Mouse (Mus musculus) gastrocnemius, postnatal 36 days (tissue): ENCODE results near the gene Ankub1. TPM values are rescaled to one million over a fixed set of nuclear protein-coding genes. Genes with fewer than 3 reads are reported as not detected.

Experiments used
- DNase-seq, 2 experiments: peaks; one replicate each; pipeline ENCODE4 v3.0.0; 2022
- intact Hi-C: fragments of 180-260 bp; cut with DNase I; formaldehyde crosslinking; loops from one replicate; pipeline ENCODE4 v1.15.1; 2025
- long read RNA-seq, 2 experiments: library from polyadenylated mRNA; stranded (forward); transcript quantifications; one replicate each; pipeline ENCODE4 v2.0.0; 2021
- total RNA-seq, 2 experiments: library from RNA; stranded (reverse); gene quantifications; 2 replicates each; pipeline ENCODE4 v1.2.3; 2021

Ankub1 gene
- total RNA-seq, result not detected
- long read RNA-seq, experiment 1, result 0 reads
- long read RNA-seq, experiment 2, partial matches to known transcripts, result 0 of 1 reads
- long read RNA-seq, experiment 2, other reads (novel, unspliced or antisense), result 1 of 1 reads

GRCm38 (mm10) chr3:57692719-57693118 lies at the start of gene Ankub1:
TSS of gene Ankub1 (minus strand) at chr3:57692799.
- DNase-seq, result no peak
- intact Hi-C loops, result no loop called here

DNA sequence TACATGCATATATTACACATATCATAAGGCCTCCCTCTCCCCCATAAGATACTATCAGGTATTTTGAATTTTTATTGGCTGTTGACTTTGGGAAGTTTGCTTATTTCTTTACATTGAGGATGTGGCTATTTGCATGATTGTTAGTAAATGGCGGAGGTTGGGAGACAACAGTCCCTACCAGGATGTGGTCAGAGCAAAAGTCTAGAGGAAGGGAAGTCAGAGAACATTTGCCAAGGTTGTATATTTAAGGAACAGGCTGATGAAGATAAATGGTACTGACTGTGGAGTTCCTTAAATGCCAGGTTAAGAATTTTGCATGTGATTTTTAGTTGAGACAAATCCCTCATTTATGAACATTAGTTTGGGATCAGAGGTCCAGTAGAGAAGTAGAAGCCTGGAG lies 47.2 kb upstream of the Ankub1 start:
- DNase-seq, result no peak
- intact Hi-C loops, result no loop called here

GRCm38 (mm10) chr3:57736419-57737095 lies 44.0 kb upstream of the Ankub1 start:
- no peak for DNase-seq
- intact Hi-C loops, result no loop called here

DNA sequence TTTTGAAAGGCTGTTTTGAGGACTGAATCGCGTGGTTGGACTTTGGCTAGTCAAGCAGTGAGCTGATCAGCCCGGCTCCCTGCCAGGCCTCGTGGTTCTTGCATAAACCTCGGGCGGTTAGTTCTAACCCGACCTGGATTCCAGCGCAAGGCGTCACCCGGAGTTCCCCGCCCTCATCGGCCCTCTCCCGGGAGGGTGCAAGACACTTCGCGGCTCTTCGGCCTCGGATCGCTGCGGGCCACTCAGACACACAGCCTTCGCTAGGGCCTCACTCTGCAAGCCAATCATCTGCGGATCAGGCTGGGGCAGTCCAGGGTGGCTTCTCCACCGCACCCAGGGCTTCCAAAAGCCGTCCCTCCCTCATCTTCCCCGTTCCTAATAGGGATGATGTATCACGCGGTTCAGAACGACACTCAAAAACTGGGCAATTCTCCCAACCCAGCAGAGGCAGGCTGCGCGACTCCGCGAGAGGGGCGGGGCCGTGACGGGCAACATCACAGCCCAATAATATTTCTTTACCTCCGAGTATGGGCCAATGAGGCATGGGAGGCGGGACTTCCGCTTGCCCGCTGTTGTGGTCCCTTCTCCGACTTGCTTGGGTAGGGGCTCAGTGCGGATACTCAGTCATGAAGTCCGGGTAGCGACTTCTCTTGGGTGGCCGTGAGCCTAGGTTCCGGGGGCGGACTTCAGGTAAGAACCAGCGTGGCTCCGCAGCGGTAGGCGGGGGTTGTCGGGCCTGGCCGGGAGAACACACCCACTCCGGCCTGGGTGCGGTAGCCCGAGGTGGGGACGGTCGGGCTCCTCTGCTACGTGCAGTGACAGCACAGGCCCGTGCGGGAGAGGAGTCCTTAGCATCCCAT lies 43.1 kb upstream of the Ankub1 start, which contains the start of gene Rnf13:
Gene Rnf13, plus strand, starts transcription at position 552 of the 860 bp plus-strand sequence.
- intact Hi-C loops, result no loop called here
- DNase-seq, result peak; percentile 95 to 97

GRCm38 (mm10) chr3:57732206-57732915 lies 39.8 kb upstream of the Ankub1 start:
- intact Hi-C loops, result loop anchor here (5.0 kb wide), 1 partner anchor 65 kb away; no protein-coding TSS in a partner anchor
- DNase-seq, result no peak

DNA sequence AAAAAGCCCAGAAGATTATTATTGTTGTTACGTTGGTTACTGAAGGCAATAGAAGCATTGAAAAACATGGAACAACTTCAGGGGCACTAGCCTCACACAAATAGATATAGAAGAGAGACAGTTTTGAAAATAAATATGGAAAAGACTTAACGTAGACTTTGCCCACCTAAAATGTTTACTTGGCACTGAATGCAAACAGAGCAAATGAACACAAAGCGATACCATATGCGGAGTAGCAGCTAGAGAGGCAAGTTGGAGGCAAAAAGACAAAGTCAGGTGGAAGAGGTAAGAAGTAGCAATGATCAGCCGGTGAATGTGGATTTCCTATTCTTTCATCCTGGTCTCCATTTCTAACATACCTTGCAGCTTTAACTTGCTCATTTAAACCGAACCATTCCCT lies 21.6 kb upstream of the Ankub1 start:
- intact Hi-C loops, result no loop called here
- no peak for DNase-seq

GRCm38 (mm10) chr3:57696779-57697178 lies 4.2 kb upstream of the Ankub1 start:
- intact Hi-C loops, result no loop called here
- DNase-seq, result no peak

DNA sequence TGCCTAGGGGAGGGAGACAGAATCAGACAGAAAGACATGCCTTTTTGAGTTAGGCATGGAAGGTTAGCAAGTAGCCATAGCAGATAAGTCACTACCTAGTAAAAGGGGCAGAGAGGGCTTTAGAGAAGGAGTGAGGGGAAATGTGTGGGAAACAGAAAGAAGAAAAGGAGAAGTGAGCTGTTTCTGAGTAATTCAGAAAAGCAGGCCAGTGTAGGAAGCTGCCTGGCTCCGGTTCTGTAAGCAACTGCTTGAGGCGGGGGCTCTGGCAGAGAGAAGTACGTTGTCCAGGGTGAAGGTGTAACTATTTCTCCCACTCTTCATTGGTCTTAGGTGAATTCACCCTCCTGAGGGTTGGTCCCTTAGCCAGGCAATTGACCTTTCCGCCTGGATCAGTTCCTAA lies 3.6 kb upstream of the Ankub1 start:
- DNase-seq, result no peak
- intact Hi-C loops, result no loop called here

DNA sequence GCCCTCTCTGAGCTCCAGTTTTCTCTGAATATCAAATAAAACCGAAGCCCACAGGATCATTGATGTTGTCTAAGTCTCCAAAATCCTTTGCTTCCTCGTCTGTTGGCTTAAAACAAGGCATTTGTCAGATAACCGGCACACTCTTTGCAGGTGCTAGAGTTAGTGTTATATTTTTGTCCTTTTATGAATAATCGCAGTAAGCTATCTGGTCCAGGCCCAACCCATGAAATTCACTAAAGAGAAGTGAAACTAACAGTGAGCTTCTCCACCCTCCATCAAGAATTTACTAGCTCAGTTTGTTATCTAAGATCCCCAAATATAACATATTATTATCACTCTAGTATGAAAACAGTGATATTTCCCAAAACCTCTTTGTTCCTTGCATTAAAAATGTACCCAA lies 827 bp downstream of the Ankub1 start:
- intact Hi-C loops, result no loop called here
- no peak for DNase-seq

GRCm38 (mm10) chr3:57677786-57678185 lies 14.8 kb downstream of the Ankub1 start:
- intact Hi-C loops, result no loop called here
- no peak for DNase-seq

DNA sequence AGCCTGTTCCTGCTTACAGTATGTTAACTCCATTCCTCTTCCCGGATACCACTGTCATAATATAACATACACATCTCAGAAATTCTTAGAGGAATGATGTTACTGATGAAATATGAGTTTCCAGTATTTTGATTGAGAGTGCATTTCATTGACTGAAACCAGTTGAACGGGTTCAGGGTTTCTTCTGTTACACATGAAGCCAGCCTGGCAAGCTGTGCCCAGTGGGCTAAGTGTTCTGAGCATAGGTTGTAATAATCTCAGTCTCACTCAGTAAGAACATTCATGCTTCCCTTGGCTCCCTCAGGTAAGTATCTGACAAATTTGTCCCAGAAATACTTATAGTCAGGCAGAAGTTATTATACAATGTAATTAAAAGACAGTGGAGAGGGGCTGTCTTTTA lies 18.5 kb downstream of the Ankub1 start:
- intact Hi-C loops, result no loop called here
- DNase-seq, result no peak

GRCm38 (mm10) chr3:57673586-57673985 lies 19.0 kb downstream of the Ankub1 start:
- no peak for DNase-seq
- intact Hi-C loops, result no loop called here

- DNase-seq, result peak in 1 of 2 experiments; percentile 41
- intact Hi-C loops, result loop anchor here (2.0 to 5.0 kb wide), 2 partner anchors 65 to 456 kb away; no protein-coding TSS in a partner anchor
Measured at GRCm38 (mm10) chr3:57667054-57667723, 25.4 kb downstream of the Ankub1 start.

DNA sequence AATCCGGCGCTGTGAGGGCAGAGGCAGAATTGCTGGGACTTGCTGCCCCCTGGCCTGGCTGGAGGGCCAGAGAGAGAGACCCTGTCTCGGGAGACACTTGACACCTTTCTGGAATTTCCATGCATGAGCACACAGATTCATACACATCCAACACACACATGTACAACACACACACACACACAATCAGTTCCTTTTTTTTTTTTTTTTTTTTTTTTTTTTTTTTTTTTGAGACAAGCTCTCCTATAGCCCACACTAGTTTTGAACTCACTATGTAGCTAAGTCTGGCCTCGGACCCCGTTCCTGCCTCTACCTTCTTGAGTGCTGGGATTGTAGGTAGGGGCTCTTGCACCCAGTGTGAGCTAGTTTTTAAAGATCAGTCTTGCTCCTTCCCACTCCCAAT lies 26.7 kb downstream of the Ankub1 start:
- intact Hi-C loops, result loop anchor here (2.0 to 5.0 kb wide), 3 partner anchors 66 to 457 kb away; no protein-coding TSS in a partner anchor
- no peak for DNase-seq

DNA sequence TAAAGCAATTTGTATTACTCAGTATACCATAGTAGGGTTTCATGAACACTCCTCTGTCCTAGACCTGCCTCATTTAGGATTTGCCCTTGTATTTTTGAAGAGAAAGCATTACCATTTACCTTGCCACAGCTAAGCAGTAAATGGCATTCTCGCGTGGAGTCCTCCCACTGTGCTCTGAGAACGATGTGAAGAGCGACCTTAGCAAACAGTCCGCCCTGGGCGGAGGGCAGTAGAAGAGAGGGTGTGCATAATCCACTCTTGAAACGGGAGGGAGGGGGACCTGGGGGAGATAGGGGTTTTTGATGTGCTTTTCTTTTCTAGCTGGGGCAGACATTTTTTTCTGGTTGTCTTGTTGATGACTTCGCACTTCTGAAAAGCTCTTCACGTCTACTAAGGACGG lies 27.9 kb downstream of the Ankub1 start:
- intact Hi-C loops, result loop anchor here (2.0 to 5.0 kb wide), 2 partner anchors 68 to 150 kb away; no protein-coding TSS in a partner anchor

DNA sequence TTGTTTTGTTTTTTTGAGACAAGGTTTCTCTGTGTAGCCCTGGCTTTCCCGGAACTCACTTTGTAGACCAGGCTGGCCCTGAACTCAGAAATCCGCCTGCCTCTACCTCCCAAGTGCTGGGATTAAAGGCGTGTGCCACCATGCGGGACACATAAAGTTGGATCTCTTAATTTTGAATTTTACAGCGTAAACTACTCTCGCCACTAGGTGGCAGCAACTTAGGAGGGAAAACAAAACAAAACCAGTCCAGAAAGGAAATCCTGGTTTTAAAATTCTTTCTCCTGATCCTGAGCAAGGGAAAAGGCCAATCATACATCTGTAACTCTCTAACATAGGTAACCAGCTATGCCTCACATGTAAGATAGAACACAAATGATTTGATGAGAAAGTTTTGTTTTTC lies 28.9 kb downstream of the Ankub1 start:
- intact Hi-C loops, result loop anchor here (2.0 kb wide), 1 partner anchor 151 kb away; no protein-coding TSS in a partner anchor
- DNase-seq, result peak in 1 of 2 experiments; percentile 7

More for the DNA sequence above, 27.9 kb downstream of the Ankub1 start:
- DNase-seq, result no peak

GRCm38 (mm10) chr3:57658608-57659007 lies 34.0 kb downstream of the Ankub1 start:
- intact Hi-C loops, result no loop called here

DNA sequence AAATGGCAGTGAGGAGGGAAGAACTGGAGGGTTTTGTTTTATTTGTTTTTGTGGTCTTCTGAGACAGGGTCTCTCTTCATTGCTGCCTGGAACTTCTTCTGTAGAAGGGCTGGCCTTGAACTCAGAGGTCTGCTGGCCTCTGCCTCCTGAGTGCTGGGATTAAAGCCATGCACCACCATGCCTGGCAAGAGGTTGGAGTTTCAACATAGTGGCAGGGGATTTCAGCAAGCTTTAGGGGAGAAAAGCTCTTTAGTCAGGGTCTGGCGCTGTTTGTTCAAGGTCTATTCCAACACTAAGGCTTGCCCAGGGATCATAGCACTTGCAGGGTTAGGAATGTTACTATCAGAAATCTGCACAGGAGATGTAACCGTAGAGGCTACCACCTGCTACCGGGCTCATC lies 39.0 kb downstream of the Ankub1 start:
- intact Hi-C loops, result no loop called here
- no peak for DNase-seq

More at GRCm38 (mm10) chr3:57658608-57659007, 34.0 kb downstream of the Ankub1 start:
- no peak for DNase-seq

- intact Hi-C loops, result no loop called here
- DNase-seq, result no peak
Measured at GRCm38 (mm10) chr3:57652485-57652884, 40.1 kb downstream of the Ankub1 start.

- intact Hi-C loops, result no loop called here
- no peak for DNase-seq
Measured at GRCm38 (mm10) chr3:57651865-57652259, 40.7 kb downstream of the Ankub1 start.
